Mouse (Mus musculus) cerebellum, adult (tissue): Measurements from ENCODE around the gene Anxa1.

Source experiments
- ATAC-seq: cut with Nextera tagmentation; 2 replicates; pipeline ENCODE4 v1.9.2; 2017; ENCODE audit warnings: mild to moderate bottlenecking, moderate library complexity, mixed read lengths; ENCODE audit not compliant: insufficient number of reproducible peaks, low FRiP score, low TSS enrichment

The Anxa1 gene

GRCm38 (mm10) chr19:20390455-20390994, at the start of gene Anxa1:
Anxa1 (minus strand) TSS chr19:20390944.
- no peak for ATAC-seq

GRCm38 (mm10) chr19:20437043-20437442, 46.3 kb upstream of the Anxa1 start:
- ATAC-seq: no peak

GRCm38 (mm10) chr19:20434541-20434940, 43.8 kb upstream of the Anxa1 start:
- no peak for ATAC-seq

- no peak for ATAC-seq
These were observed 43.2 kb upstream of the Anxa1 start for GRCm38 (mm10) chr19:20433966-20434365.

- ATAC-seq: no peak
These were observed 35.9 kb upstream of the Anxa1 start for GRCm38 (mm10) chr19:20426443-20427161.

GRCm38 (mm10) chr19:20411276-20411675, 20.5 kb upstream of the Anxa1 start:
- no peak for ATAC-seq

- no peak for ATAC-seq
These were observed 19.1 kb upstream of the Anxa1 start for GRCm38 (mm10) chr19:20409541-20410528.

GRCm38 (mm10) chr19:20406475-20406874, 15.7 kb upstream of the Anxa1 start:
- ATAC-seq: no peak

GRCm38 (mm10) chr19:20405015-20405414, 14.3 kb upstream of the Anxa1 start:
- no peak for ATAC-seq

GRCm38 (mm10) chr19:20403740-20404139, 13.0 kb upstream of the Anxa1 start:
- ATAC-seq: no peak

GRCm38 (mm10) chr19:20403219-20403618, 12.5 kb upstream of the Anxa1 start:
- no peak for ATAC-seq

GRCm38 (mm10) chr19:20402516-20403200, 11.9 kb upstream of the Anxa1 start:
- no peak for ATAC-seq

- no peak for ATAC-seq
These were observed 11.2 kb upstream of the Anxa1 start for GRCm38 (mm10) chr19:20401961-20402360.

GRCm38 (mm10) chr19:20399187-20399586, 8.4 kb upstream of the Anxa1 start:
- no peak for ATAC-seq

GRCm38 (mm10) chr19:20397092-20397491, 6.3 kb upstream of the Anxa1 start:
- ATAC-seq: no peak

GRCm38 (mm10) chr19:20393556-20394274, 3.0 kb upstream of the Anxa1 start:
- no peak for ATAC-seq

GRCm38 (mm10) chr19:20389723-20390122, 1.0 kb downstream of the Anxa1 start:
- no peak for ATAC-seq

- ATAC-seq: no peak
These were observed 1.5 kb downstream of the Anxa1 start for GRCm38 (mm10) chr19:20389245-20389644.

GRCm38 (mm10) chr19:20388276-20388675, 2.5 kb downstream of the Anxa1 start:
- ATAC-seq: no peak

GRCm38 (mm10) chr19:20386296-20386695, 4.4 kb downstream of the Anxa1 start:
- ATAC-seq: no peak
